Mouse (Mus musculus) neural tube, embryonic 10.5 days (tissue): ENCODE results near the gene Tbc1d4.

Source experiments
- DNase-seq: peaks from one replicate; pipeline ENCODE4 v3.0.0-alpha.2; 2017; ENCODE audit warnings: low spot score; ENCODE audit errors: extremely low spot score

Gene Tbc1d4

DNA sequence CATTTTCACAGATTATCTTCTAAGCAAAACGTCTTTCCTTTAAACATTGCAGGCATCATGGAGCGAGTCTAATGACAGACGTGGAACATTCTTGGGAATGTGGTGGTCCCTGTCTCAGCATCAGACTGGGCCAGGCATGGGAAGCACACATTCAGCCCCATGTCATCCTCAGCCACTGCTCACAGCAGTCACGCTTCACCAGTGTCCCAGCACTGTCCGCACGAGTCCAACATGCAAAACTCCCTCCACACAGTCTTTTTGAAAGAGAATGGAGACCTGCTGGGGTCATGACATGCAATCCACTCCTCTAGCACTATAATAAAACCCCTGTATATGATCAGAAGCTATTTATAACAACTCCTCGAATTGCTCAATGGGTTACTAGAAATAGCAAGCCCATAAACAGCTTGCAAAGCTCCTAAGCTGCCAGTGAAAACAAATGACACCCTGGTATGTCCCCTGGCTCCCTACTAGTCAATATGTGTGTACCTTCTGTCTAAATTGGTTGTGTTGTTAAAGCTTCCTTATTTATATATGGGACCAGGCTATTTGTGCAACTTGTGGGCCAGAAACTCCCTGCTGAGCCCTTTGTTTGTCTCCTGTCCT is 76.8 kb downstream of the Tbc1d4 start:
- DNase-seq = no peak

DNA sequence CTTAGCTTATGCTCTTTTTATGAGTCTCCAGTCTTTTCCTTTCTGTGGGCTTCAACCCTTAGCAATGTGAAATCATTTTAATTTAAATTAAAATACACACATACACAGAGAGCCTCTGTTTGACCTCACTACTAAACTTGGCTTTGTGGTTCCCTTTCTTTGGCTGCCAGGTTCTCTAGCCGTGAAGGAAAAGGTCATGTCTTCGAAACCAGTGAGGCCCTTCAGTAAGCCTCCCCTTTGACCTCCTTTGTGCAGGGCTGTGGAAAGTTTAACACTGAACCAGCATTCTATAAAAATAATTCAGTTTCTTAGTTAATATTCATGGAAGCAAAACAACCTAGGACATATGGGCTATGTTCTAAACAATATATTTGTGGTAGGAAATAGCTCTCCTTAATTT is 78.5 kb downstream of the Tbc1d4 start:
- DNase-seq = no peak

DNA sequence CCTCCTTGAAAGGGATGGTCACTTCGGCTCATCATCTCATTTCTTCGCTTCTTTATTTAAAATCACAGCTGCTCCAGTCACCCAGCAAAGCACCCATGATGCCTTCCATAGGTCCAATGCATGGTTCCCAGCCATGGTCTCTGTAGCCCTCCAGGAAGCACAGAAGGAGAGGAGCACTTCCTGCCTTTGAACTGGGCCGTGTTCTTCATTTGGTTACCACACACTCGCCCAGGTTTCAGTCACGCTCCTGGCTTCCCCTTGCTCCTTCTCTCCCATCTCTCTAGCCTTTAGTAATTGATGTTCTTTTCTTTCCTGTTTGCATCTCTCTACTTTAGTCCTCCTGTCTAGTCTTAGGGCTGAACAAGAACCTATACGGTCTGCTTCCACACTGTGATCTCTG is 79.8 kb downstream of the Tbc1d4 start:
- no peak for DNase-seq

DNA sequence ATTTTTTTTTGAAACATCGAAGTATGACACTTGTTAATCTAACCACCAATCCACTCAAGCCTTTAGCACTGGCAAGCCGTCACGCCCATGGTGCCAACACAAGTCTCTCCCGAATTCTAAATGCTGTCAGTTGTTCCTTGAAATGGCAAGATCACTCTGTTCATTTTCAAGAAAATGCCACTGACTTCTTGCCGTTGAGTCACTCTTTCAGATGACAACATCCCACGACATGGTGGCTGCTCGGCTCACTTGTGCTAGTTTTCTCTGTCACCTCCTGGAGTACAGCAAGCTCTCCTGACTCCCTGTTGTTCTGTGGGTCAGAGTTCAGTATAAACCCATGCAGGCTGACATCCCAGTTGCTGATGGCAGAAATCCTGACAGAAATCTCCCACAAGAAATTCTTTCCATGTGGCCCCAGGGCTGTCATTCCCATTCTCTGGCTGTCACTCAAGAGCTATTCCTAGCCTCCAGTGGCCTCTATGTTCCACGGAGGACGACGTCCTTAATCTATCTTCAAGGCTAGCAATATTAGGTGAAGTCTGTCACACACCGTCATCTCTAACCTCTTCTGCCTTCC is 81.5 kb downstream of the Tbc1d4 start:
- no peak for DNase-seq

DNA sequence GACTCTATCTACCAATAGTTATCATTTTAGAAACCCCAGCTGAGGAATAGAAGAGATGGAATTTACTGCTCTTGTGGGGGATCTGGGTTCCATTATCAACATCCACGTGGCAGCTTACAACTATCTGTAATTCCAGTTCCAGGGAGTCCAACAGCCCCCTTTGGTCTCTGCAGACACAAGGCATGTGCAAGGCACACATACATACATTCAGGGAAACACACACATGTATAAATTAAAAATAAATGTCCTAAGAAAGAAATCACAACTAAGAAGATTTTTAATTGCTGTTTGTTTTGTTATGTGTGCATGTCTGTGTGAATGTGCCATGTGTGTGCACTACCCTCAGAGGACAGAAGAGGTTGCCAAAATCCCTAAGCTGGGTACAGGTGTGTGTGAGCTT is 82.5 kb downstream of the Tbc1d4 start:
- DNase-seq = no peak

DNA sequence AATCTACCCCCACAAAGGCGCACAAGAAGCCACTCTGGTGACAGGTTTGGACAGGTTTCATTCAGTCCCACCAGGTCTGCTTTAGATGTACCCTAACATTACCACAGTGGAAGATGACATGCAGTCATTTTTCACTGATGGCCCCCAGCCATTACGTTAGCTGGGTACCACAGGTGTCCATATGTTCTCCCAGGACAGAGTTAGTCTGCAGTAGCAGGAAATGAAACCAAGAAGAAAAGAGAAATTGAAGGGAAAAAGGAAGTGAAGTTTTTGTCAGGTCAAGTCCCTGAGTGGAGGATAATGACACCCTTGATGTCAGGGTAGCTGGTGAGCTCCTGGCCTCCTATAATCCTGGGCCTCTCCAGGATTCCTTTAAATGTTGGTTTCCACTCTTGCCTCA is 89.0 kb downstream of the Tbc1d4 start:
- DNase-seq = no peak

DNA sequence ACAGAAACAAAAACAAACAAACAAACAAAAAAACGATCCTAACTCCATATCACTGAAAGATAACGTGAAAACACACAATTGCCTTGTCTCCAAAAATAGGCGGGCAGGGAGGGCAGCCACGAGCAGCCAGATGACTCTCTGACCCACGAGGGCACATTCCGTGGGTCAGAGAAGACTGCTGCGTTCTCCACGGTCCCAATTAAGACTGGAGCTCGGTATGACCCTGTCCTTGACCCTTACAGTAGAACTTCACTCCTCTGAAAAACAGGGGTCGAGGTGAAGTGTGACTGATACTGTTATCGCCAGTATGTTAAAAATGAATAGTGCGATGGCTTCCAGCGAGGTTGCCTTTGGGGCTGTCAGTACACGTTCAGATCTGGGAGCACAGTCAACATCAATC is 90.7 kb downstream of the Tbc1d4 start:
- DNase-seq = no peak

DNA sequence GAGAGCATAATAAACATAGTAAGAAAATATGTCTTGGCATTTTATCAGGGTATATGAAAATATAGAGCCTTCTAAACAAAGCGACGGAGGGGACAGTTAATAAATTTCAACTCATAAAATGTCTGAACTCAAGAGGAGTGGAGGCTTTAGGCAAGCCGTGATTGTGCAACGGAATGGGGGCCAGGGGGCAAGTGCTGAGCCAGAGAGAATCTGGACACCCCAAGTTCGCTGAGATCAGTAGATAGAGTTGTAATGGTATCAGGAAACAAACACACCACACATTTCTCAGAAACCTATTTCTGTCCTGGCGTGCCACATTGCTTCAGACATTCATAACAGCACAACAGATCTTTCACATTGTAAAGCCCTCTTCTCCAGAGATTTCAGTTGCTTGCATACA is 91.2 kb downstream of the Tbc1d4 start:
- DNase-seq = no peak

DNA sequence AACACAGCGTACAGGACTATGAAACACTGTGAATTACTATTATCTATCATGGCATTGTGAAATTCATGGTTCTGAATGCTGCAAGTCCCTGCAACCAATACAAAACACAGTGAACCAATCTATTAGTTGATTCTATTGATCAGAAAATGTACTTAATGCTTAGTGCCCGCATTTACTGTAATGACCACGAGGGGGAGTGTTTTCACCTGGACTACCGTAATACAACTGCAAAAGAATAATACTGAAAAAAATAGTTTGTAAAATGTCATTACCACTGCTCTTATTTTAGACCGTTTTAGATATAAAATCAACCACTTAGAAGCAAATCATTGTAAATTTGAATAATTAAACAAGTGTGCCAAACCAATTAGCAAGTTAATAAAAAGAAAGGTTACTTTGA is 91.7 kb downstream of the Tbc1d4 start:
- no peak for DNase-seq

DNA sequence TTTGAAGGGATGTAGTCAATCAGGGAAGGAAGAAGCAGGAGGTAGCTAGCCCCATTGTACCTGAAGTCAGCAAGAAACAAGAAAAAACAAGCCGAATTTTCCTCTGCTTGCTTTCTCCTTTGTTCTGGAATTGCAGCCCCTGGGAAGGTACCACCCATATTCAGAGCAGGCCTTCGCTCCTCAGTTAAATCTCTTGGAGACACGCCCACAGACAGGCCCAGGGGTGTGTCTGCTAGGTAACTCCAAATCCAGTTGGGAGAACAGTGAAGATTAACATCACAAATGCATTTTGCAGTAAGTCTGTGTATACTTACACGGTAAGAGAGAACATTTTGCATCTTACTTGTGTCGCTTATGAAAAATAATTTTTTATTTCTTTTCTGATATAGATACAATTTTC is 92.1 kb downstream of the Tbc1d4 start:
- DNase-seq = no peak

DNA sequence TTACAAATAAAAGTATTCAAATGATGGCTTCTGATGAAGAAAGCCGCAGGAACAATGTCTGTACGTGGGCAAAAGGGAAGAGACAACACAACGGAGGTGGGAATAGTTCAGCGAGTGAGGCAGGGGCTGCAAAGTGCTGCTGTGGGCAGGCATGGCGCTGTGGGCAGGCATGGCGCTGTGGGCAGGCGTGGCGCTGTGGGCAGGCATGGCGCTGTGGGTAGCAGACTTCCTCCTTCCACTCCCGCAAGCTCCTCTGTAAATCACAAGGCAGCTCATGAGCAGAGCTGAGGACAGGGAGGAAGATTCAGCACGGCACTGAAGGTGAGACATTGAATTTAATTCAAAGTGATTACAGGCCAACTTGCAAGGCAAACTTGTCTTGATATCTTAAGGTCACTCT is 93.0 kb downstream of the Tbc1d4 start:
- DNase-seq = no peak

DNA sequence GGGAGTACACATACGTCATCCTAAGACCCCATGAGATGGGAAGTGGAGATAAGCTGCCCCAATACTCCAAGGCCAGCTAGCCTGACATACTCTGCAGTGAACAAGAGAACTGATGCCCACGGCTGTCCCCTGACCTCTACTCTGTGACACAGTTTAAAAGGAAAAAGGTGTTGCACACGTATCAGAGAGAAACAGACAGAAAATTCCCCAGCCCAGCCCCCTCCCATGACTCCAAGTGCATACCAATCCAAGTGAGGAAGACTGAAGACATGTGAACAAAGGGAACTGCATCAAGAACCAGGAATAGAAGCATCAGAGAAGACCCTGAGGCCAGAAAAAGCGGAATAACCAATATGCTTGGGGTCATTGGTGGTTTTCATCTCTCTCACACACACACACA is 93.7 kb downstream of the Tbc1d4 start:
- DNase-seq = no peak

DNA sequence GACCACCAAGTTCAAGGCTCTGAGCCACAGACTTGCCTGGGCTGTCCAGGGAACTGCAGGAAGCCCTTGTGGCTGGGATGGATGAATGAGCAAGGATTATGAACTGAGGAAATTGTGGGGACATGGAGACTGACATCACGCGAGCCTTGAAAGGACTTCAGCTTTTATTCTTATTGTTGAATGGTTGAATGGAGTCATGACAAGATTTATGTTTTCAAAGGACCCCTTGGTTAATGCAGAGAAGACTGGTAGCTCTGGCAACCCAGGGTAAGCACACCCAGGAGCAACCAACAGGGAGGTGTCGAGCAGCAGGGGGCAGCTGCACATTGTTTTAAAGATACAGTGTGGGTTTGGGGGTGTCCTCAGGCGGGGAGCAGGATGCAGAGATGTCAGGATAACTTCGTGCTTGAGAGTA is 94.4 kb downstream of the Tbc1d4 start:
- DNase-seq = no peak

DNA sequence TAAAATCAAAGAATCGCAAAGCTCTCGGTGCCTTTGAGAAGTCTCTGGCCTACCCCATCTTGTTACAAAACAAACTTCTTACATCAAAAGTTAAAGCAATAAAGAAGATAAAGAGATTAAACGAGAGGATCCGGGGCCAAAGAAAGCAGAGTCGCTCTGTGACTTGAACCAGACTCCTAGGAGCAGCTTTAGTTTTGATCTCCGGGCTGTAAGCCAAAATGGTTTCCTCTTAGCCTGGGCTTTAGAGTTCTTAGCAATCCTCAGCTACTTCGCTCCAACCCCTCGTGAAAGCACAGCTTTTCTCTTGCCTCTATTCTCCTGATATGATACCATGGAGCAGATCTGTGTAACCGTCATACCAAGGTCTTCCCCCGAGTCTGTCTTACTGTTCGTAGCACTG is 95.8 kb downstream of the Tbc1d4 start:
- no peak for DNase-seq

DNA sequence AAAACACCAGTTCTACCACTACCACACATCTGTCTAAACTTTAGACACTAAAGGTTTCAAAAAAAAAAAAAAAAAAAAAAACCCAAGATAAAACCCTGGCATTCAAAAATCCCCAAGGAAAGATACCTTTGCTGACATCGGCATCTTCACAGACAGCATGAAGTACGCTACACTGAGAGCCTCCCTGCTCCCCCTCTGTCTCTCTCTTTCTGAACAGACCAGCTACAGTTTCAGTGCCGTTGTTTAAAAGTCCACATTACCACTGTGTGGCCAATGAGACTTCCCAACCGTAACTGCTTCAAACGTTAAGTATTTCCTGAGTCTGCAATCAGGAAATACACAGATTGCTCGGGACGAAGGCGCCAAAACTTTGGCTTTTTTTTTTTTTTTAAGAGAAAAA is 97.6 kb downstream of the Tbc1d4 start:
- DNase-seq = no peak

DNA sequence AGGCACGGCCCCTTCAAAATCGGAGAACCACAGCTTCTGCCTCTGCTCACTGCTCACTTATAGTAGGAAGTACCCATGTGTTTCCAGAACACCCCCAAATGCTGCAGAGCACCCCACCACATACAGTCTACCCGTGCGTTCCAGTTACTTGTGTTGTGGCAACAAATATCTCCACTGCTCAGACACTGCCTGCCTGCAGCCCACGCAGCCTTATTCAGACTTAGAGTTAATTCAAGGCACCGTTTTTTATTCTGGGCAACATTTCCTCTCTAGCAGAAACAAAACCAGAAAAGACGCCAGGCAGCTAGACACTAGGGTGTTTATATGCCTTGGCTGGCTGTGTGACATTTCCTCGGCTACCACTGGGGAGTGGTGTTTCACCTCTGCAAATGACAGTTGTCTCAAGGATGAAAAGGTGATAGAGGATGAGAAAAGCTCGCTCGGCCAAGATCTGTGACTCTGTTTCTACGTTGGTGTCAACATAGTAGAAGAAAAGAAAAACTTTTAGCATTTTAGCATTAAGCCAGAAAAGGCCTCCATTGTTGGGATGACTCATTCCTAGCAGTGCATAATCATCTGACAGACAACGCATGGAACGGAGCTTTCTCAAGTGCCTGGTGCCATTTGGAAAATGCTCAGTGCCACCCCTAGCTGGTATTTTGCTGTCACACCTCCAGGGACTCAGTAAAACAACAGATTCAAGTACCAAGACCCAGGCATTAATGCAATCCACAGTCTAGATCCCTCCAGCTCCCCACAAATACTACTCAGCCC is 98.3 kb downstream of the Tbc1d4 start:
- no peak for DNase-seq

DNA sequence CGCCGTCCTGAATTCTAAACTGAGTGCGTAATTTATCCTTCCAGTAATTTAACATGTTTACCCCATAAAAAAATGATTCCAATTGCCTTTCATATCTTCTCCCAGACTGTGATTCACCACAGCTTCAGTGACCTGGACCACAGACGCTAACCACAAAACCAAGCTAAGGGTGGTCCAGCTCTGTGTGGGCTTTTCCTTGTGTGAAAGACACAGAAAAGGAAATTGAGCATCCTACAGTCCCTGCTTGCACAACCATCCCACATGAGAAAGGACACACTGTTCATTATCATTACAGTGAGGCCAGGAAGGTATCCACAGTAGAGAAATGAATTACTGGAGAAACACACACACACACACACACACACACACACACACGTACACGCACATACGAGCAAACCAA is 99.2 kb downstream of the Tbc1d4 start:
- DNase-seq = no peak

DNA sequence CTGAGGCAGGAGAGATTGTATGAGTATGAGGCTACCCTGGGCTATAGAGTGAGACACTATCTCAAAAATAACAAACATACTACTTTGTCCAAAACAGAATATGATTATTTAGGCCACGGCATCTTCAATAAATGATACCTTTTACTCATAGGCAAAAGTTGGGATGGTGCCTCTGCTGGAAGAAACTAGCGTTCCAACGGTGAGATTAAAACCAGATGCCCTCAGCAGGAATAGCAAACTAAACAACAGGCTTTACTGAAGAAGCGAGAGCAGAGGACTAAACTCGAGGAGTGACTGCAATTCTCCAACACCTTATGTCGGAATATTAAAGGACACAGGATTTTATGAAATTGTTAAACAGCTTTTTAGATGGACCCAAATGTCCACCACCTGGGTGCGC is 101.0 kb downstream of the Tbc1d4 start:
- no peak for DNase-seq

DNA sequence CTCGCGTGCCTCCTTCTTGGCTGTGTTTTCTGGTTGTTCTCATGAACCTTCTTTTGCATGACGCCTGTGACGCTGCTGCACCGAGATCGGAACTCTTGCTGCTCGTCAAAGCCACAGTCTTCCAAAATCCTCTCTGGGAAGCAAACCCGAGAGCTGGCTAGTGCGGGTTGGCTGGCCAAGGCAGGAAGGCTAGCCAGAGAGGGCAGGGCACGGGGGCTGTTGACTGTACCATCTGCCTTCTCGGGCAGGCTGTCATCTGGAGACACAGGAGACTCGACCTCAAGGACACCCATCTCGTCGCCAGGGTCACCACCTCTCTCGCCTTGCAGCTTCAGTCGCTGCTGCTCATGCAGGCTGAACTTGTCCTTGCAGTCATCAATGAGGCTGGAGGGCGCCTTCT is 101.8 kb downstream of the Tbc1d4 start:
- no peak for DNase-seq

DNA sequence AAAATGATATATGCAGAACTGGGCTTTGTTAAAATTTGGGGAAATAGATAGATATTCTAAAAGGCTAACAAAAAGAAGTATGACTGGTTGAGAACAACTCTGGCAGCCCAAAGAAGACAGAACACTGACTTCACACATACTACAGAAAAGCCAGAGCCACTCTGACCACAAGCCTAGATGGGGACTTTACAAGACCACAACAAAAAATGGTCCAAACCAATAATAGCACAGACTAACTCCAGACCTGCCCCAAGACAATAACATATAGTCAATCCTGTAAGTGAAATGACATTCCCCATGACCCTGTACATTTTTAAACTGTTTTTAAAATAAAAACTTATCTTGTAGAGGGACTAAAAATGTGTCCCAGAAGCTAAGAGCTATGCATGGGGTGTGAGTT is 103.2 kb downstream of the Tbc1d4 start:
- no peak for DNase-seq

DNA sequence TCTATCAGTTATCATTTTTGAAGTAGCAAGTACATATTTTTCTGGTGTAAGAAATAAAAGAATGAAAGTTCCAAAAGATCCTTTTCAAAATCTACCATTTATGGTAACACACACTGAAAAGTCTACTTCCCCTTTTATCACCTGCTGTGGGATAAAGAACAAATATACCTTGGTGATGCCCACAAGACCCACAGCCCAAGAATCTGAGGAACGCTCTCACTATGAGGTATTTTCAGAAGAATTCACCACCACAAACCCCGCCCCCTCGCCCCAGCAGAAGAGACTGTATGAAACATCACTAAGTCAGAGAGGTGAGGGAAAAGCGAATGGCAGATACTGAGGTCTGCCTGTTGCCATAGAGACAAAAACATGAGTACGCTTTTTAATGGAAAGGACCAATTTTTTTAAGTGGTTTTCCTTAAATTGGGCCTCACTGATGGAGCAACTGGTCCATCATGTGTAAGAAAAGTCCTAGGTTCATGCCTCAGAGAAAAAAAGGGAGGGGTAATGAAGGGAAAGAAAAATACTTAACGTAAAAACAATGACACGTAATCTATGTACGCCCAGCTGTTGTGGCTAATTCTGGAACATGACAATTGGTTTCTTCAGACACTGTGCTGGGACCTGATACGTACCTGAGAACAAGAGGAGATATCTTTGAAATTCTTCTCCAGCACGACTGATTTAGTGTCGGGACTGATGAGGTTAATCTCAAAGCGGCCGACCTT is 104.4 kb downstream of the Tbc1d4 start:
- no peak for DNase-seq

DNA sequence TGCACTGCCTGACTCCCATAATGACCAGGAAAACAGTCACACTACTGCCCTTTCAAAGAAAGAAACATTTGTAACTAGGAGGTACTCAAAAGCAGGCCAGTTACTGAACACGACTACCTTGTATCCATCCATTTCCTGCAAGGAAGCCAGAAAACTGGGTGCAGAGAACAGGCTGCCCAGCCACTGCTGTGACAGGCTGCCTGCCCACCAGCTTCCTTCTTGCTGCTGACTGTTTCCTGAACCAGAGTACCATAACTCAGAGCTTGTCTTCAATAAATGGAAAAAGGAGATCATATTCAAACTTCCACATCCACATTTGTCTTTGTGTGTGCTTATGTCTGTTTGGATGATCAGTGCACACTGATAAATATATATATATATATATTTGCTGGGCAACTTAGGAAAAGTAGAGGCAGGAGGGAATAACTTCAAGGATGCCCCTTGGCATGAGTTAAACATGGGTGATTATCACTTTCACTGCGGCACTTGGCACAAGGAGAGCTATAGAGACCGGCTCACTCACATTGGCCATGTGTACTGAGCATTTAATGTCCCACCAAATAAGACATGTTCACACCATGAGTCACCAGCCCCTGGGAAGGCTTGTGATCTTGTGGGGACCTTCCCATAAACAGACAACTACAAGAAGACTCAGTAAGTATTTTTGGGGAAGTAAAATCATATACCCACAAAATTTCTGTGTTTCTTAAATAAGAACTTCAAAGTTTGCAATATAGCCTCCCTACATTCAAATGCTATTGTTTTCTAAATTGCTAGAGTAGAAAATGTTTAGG is 105.6 kb downstream of the Tbc1d4 start:
- no peak for DNase-seq
